Mouse (Mus musculus) adrenal gland, postnatal 14 days (tissue): ENCODE data around the gene Spocd1. TPM values are rescaled to one million over a fixed set of nuclear protein-coding genes. Genes with fewer than 3 reads are reported as not detected.

ENCODE experiments used
- DNase-seq: peaks from one replicate; pipeline ENCODE4 v3.0.0; 2021; ENCODE audit warnings: mixed read lengths
- long read RNA-seq, 2 experiments: library from polyadenylated mRNA; stranded (forward); transcript quantifications; one replicate each; pipeline ENCODE4 v2.0.0; 2021
- total RNA-seq: library from RNA; stranded (reverse); gene quantifications from 2 replicates; pipeline ENCODE4 v1.2.3, GENCODE M21; 2021

Gene Spocd1
- total RNA-seq = 0.19 and 0.30 TPM in 2 replicates
- long read RNA-seq, experiment 1, partial matches to known transcripts = 0 of 1 reads
- long read RNA-seq, experiment 1, other reads (novel, unspliced or antisense) = 1 of 1 reads
- long read RNA-seq, experiment 2 = 0 reads

- DNase-seq = no peak
Observed at GRCm38 (mm10) chr4:129928949-129929348, at the start of gene Spocd1. Gene Spocd1 (plus strand): TSS chr4:129929249.

DNA sequence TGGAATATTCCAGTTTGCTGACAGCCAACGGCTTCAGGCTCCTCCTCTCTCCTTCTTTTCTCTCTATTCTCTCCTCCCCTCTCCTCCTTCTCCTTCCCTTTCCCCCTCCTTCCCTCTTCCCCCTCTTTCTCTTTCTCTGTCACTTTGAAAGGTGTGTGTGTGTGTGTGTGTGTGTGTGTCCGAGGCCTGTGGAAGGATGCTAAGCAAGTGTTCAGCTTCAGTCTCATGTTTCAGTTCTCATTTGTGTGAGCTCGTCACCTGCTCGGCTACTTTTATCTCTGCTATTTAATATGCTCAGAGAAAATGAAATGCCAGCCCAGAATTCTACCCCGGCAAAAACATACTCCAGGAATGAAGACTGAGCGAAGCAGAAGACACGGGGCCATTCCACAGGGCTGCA, 48.4 kb upstream of the Spocd1 start:
- DNase-seq = no peak

- DNase-seq = no peak
Observed at GRCm38 (mm10) chr4:129881661-129882060, 47.4 kb upstream of the Spocd1 start.

DNA sequence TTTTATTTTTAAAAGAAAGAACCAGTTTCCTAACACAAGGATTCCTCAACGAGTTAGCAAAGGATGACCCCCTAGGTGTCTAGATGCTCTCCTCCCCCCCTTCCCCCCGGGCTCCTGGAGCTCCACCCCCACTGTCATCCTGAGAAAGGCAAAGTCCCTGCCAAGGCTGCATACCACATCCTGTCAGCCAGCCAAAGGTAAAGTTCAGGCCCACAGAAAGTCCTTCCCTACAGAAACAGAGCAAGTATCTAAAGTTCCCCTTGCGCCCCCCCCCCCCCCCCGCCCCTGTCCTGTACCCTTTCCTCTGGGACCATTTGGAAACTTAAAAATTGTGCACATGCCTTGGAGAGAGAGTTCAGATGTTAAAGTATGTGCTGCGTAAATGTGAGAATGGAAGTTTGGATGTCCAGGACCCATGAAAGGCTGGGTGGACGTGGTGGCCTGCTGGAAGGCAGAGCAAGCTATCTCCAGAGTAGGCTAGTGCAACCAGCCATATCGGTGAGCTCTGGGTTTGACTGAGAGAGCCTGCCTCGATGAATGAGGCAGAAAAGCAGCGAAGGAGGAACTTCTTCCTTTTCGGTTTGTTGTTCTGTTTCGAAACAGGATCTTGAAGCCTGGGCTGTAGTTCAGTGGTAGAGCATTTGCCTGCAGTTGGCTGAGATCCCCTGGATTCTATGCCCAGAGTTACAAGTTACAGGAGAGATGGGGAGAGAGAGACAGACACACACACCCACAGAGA, 46.3 kb upstream of the Spocd1 start:
- peak; percentile 69 for DNase-seq

- DNase-seq = no peak
Observed at GRCm38 (mm10) chr4:129884041-129884930, 44.8 kb upstream of the Spocd1 start.

DNA sequence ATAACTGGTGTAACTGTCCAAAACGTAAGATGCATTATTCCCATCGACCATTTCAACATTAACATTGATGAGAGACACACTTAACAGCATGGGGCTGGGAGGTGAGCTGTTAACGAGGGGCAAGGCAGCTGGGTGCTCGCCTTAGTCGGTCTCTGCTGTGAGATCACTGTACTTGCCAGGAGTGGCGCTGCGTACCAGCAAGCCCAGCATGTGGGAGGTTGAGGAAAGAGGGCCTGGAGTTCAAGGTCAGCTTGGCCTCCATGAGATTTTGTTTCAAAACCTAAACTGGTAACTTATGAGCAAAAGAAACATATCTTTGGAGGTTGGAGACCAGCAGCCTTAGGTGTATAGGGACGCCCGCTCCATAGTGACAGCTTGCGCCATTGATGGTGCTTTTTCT, 39.4 kb upstream of the Spocd1 start:
- DNase-seq = no peak

- DNase-seq = no peak
Observed at GRCm38 (mm10) chr4:129890094-129890493, 39.0 kb upstream of the Spocd1 start.

DNA sequence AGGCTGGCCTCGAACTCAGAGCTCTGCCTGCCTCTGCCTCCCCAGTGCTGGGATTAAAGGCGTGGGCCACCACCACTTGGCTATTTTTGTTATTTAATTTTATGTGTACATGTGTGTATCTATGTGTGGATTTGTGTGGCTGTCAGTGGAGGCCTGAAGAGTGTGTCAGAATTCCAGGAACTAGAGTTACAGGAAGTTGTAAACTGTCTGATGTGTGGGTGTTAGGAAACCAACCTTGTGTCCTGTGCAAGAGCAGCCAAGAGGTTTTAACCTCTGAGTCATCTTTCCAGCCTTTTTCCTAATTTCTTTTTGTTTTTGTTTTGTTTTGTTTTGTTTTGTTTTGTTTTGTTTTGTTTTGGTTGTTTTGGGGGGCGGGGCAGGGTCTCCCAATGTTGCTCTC, 34.2 kb upstream of the Spocd1 start:
- DNase-seq = peak; percentile 3

- DNase-seq = peak; percentile 0
Observed at GRCm38 (mm10) chr4:129898815-129899214, 30.2 kb upstream of the Spocd1 start.

- DNase-seq = peak; percentile 48
Observed at GRCm38 (mm10) chr4:129902394-129902793, 26.7 kb upstream of the Spocd1 start.

DNA sequence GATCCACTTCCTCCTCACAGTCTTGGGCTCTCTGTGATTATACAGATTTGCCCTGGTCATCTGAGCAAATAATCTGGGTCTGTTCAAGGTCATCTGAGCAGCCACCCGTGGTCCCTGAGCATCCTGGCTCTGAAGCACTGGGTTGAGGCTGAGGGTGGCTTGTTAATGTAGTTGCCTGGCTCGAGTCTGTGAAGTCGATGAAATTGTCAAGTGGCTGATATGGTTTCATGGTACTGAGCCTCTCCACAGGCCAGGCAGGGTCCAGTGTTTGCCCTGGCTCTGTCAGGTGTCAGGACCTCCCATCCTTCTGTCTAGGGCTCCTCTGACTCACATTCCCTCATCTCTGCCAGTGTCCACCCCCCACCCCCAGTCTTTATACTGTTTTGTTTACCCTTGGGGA, 25.5 kb upstream of the Spocd1 start:
- DNase-seq = peak; percentile 3

DNA sequence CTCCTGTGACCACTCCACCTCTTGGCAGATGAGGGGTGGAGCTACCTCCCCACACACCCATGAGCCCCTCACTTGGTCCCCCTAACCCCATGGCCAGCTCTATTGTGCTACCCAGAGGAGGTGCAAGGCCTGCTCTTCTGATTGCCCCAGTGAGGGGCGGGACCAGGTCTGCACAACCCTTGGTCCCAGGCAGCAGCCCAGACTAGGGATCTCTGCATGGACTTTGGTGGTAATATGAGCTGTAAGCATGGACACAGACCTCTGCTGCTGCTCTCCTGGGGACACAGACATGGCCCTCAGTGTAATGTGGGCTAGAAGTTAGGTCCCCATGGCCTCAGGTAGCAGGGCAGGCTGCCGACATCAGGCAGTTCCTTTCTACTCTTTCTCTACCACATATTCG, 24.0 kb upstream of the Spocd1 start:
- peak; percentile 12 for DNase-seq

GRCm38 (mm10) chr4:129906016-129906415, 23.0 kb upstream of the Spocd1 start:
- peak; percentile 65 for DNase-seq

GRCm38 (mm10) chr4:129908836-129909235, 20.2 kb upstream of the Spocd1 start:
- no peak for DNase-seq

- peak; percentile 70 for DNase-seq
Observed at GRCm38 (mm10) chr4:129909261-129909731, 19.8 kb upstream of the Spocd1 start.

DNA sequence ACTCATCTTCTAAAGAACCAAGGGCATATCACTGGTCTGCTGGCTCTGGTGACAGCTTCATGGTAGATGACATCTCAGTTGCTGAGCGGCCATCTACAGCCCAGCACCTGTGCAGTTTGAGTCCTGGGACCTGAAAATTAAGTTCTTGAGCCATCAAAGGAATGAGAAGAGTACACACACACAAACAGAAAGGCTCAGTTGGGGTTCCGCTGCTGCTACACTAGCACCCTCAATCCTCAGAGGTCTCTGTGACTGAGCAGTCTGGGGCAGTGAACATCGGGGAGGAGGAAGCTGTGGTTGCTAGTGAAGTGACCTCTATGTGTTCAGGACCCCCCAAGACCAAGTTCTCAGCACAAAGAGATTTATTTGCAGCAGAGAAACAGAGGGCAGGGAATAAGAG, 16.1 kb upstream of the Spocd1 start:
- DNase-seq = peak; percentile 2

DNA sequence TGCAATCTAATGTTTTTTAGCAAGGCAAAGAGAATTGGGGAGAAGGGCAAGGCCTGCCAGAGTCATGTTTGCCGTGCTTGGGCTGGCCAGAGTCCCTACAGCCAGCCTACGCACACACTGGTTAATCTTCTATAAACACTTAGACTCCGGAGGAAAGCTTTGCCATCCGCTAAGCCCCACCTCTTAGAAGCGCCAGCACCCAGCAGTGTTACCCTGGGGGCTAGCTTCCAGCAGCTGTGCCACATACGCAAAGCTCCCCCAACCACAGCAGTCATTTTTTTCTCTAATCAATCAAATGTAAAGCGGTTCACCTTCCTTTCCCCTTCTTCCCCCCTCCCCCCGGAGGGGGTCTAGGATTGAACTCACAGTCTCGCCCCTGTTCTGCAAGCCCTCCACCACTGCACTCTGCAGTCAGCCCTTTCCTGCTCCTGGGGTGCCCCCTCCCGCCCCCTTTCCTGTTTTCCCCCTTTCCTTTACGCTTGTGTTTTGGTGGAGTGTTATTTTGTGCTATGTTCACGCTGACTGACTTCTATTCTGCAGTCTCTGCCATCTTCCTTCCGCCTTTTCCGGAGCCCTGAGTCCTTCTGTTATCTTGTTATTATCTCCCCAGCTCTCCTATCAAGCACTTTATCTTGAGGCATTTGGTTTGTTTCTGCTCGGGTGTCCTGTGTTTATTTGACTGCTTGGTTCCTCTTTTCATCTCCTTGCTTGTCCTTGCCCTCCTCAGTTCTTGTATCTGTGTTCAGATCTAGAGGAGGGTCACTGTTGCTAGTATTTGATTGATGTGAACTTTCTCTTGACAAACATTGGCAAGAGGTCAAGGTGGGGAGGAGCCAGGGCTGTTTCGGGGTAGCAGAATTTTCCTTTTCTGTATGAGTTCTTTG, 15.0 kb upstream of the Spocd1 start:
- DNase-seq = peak; percentile 83

DNA sequence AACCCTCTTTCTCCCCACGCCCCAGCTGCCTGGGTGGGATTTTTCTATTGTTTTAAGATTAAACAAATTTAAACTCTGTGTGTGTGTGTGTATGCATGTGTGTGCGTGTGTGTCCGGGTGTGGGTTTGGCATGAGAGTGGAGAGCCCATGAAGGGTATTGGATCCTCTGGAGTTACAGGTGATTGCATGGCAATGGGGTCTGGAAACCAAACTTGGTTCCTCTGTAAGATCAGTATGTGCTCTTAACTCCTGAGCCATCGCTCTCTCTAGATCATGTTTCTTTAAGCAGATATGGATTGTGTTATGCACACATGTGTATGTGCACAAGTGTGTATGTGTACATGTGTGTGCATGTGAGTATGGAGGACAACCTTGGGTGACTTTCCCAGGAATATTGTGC, 14.4 kb upstream of the Spocd1 start:
- no peak for DNase-seq

DNA sequence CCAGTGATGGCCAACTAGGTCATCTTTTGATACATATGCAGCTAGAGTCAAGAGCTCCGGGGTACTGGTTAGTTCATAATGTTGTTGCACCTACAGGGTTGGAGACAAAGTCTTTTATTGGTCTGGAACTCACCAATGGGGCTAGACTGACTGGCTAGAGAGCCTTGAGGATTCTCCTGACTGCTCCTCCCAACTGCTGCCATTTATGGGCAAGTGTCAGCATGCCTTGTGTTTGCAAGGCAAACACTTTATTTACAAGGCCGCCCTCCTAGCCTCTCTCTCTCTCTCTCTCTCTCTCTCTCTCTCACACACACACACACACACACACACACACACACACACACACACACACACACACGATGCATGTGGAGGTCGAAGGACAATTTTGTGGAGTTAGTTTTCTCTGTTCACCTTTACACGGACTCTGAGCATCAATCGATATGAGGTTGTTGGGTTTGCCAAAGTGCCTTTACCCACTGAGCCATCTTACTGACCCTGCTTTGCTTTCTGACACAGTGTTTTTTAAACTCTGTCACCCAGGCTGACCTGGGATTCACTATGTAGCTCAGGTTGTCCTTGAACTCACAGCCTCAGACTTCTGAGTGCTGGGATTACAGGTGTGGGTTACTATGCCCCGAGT, 13.6 kb upstream of the Spocd1 start:
- no peak for DNase-seq

GRCm38 (mm10) chr4:129916159-129916558, 12.9 kb upstream of the Spocd1 start:
- peak; percentile 85 for DNase-seq

GRCm38 (mm10) chr4:129917016-129917603, 11.9 kb upstream of the Spocd1 start:
- DNase-seq = peak; percentile 52
